Mouse (Mus musculus): Measurements from ENCODE around the gene Ccn6. TPM values are rescaled to one million over a fixed set of nuclear protein-coding genes. Genes with fewer than 3 reads are reported as not detected.

Gene Ccn6
- total and polyA plus RNA-seq, 2 experiments from 2014 or later: 0.35 to 2.0 TPM

DNA sequence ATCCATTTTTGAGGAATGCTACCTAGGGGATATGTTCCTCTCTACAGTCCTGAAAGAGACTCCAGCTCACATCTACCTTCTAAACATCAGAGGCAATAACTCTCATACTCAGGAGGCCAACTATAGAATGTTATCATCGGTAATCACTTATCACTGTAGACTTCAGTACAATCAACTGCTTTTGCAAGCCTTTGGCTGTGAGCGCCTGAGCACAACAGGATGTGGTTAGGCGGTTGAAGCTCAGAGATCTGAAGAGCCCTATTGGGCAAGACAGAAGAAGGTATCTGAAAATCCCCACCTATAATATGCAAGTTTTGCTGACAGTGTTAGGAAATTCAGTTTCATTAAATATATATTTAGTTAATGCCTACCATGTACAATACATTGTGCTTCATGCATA is 29.1 kb upstream of the Ccn6 start:
- Histone ChIP-seq H3K4me3 (ENCODE audit: low read length) (no peak overlapping the region), H3K27me3 (ENCODE audit: insufficient read depth, low read length) (no peaks in the 10 kb centered on the region), H3K36me3 (ENCODE audit: insufficient read depth, low read length) (no peaks in the 10 kb centered on the region), H3K9ac (replicated peaks; ENCODE audit: low read length) (no peak overlapping the region), H3K9me3 (ENCODE audit: low read length) (no peaks in the 10 kb centered on the region), H3K4me2 (ENCODE audit: low read depth, low read length) (no peak overlapping the region), H3K27ac (no peak overlapping the region), H3K4me1 (ENCODE audit: insufficient read depth, low read length) (no peaks in the 10 kb centered on the region)
- no peak for ATAC-seq
- no peak for DNase-seq (ENCODE audit: low spot score)
- no peak for TF ChIP-seq CTCF (IDR thresholded peaks at IDR 0.05; ENCODE audit: low read depth)
- WGBS: 94% methylated on average over 3 of the region's 3 CpGs

DNA sequence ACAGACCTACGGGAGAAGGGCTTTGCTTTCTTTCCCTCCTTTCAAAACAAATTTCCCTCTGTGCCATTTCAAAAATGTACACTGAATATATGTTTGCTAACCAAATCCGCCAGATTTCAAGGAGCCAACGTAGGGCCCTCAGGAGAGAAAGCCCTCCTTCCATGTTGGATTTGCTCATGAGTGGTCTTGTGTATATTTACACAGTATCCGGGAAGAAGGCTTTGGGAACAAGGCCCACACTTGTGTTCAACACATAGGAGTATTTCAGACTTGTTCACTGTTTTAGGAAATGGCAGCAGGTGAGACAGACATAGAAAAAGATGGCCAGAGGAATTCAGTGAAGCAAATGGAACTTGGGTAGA is 21.9 kb upstream of the Ccn6 start:
- peak overlapping the region; percentile 41; the same call in 1 of the 2 replicates for H3K27ac ChIP-seq
- WGBS: 65% methylated on average over 4 of the region's 4 CpGs

DNA sequence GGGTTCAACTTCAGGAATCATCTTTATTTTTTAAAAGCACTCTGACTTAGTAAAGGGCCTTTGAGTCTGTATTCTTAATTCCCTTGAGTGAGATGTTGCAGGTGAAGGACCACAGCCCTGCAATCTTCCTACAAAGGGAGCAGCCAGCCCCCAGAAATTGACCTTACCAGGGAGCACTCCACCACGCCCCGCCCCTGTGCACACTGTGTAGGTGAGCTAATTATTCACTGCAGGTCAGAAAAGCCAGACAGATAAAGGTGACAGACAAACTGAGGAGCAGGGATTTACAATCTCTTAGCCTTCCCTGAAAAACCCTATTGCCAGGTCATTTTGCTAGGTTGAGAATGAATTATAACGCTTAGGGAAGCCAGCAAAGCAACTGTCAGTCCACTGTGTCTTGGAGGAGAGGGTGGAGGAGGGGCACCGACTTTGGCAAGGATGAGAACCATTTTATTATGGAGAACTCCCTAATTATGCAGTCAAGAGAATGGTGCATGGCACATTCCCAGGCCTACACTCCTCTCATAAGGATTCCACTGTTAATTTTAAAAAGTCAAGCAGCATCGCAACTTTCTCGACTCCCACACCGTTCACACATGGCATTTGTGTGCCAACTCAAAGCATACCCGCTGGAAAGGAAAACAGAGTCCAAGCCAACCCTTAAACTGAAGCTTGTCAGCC is 21.4 kb upstream of the Ccn6 start:
- TF ChIP-seq CTCF (IDR thresholded peaks at IDR 0.05; ENCODE audit: low read depth): no peak
- no peak overlapping the region for H3K4me2 ChIP-seq (ENCODE audit: low read depth, low read length)
- H3K4me3 ChIP-seq (ENCODE audit: low read length): no peak overlapping the region
- 0 out of 2 replicates have a peak, but pooled peaks have one; percentile 47 for ATAC-seq
- H3K4me1 ChIP-seq (ENCODE audit: insufficient read depth, low read length): no peaks in the 10 kb centered on the region
- WGBS: 63% methylated on average over 8 of the region's 8 CpGs
- no peak overlapping the region for H3K9ac ChIP-seq (replicated peaks; ENCODE audit: low read length)
- no peaks in the 10 kb centered on the region for H3K27me3 ChIP-seq (ENCODE audit: insufficient read depth, low read length)
- no peaks in the 10 kb centered on the region for H3K9me3 ChIP-seq (ENCODE audit: low read length)
- H3K36me3 ChIP-seq (ENCODE audit: insufficient read depth, low read length): no peaks in the 10 kb centered on the region
- DNase-seq (ENCODE audit: low spot score): peak; percentile 48
- peak overlapping the region; percentile 41; the same call in 1 of the 2 replicates for H3K27ac ChIP-seq

More for the DNA sequence above, 21.9 kb upstream of the Ccn6 start:
- no peaks in the 10 kb centered on the region for H3K27me3 ChIP-seq (ENCODE audit: insufficient read depth, low read length)
- no peak overlapping the region for H3K9ac ChIP-seq (replicated peaks; ENCODE audit: low read length)
- H3K4me2 ChIP-seq (ENCODE audit: low read depth, low read length): no peak overlapping the region
- no peak overlapping the region for H3K4me3 ChIP-seq (ENCODE audit: low read length)
- DNase-seq (ENCODE audit: low spot score): no peak
- H3K4me1 ChIP-seq (ENCODE audit: insufficient read depth, low read length): no peaks in the 10 kb centered on the region
- no peak for ATAC-seq
- no peak for TF ChIP-seq CTCF (IDR thresholded peaks at IDR 0.05; ENCODE audit: low read depth)
- H3K9me3 ChIP-seq (ENCODE audit: low read length): no peaks in the 10 kb centered on the region
- no peaks in the 10 kb centered on the region for H3K36me3 ChIP-seq (ENCODE audit: insufficient read depth, low read length)

DNA sequence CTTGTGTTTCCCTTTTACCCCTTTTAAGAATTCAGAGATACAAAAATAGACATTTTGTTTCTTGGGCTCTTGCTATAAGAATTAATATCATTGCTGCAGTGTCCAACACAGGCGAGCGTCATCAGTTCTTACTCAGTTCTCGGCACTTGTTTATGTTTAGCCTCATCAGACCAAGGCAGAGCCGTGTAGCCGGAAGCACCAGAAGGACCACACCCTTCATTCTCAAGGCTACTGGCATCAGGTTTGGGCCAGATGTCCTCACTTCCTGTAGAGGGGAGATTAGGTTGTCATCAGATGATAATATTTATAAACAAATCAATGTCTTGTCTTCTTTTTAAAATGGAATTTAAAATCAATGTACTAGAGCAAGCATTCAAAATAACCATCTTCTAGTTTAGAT is 13.4 kb upstream of the Ccn6 start:
- WGBS: 93% methylated on average over 5 of the region's 5 CpGs
- H3K36me3 ChIP-seq (ENCODE audit: insufficient read depth, low read length): no peaks in the 10 kb centered on the region
- H3K4me2 ChIP-seq (ENCODE audit: low read depth, low read length): no peak overlapping the region
- H3K4me3 ChIP-seq (ENCODE audit: low read length): no peak overlapping the region
- DNase-seq (ENCODE audit: low spot score) (no peak), ATAC-seq (no peak)
- H3K9ac ChIP-seq (replicated peaks; ENCODE audit: low read length): no peak overlapping the region
- H3K27ac ChIP-seq: no peak overlapping the region
- no peaks in the 10 kb centered on the region for H3K27me3 ChIP-seq (ENCODE audit: insufficient read depth, low read length)
- H3K4me1 ChIP-seq (ENCODE audit: insufficient read depth, low read length): peaks cover 6% of the 10 kb centered on the region; the same call in 1 of the 2 replicates
- TF ChIP-seq CTCF (IDR thresholded peaks at IDR 0.05; ENCODE audit: low read depth): no peak
- no peaks in the 10 kb centered on the region; the same call in 1 of the 2 replicates for H3K9me3 ChIP-seq (ENCODE audit: low read length)

DNA sequence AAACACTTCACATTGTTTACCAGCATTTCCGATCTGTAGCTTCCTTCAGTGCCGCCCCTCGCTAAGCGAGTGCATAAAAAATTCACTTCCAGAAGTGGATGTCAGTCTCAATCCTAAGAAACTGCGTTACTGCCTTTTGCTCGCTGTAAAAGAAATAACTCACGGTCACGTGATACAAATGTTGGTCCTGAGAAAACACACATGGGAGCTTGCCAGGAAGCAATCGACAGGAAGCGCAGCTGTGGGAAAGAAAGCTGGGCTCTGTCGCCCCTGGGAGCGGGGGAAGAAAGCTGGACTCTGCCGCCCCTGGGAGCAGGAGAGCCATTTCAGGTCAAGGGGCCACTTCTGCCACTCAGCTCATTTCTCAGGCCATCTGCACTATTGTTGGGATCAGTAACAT is 9.5 kb upstream of the Ccn6 start:
- TF ChIP-seq CTCF (IDR thresholded peaks at IDR 0.05; ENCODE audit: low read depth): no peak
- Histone ChIP-seq H3K4me1 (ENCODE audit: insufficient read depth, low read length) (peaks cover 12% of the 10 kb centered on the region; the same call in 1 of the 2 replicates), H3K9ac (replicated peaks; ENCODE audit: low read length) (0 out of 2 replicates have a peak overlapping the region, but pooled peaks have one; percentile 23)

DNA sequence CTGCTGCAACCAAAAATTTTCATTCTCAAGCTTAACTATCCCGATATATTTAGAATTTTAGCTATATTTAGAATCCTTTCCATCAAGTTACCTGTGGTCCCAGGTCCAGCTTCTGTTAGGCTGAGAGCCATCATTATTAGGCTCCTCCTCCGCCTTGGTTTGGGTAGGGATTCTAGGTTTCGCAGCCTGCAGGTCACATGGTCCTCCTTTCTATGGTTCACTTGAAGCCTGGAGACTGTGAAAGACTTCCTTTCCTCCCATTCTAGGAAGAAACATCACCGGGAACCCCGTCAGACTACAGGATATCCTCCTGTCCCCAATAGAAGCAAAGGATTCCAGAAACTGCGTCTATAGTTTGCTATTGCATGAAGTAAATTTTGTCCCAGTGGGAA is 8.9 kb upstream of the Ccn6 start:
- Histone ChIP-seq H3K4me1 (ENCODE audit: insufficient read depth, low read length) (peaks cover 12% of the 10 kb centered on the region; the same call in 1 of the 2 replicates), H3K9ac (replicated peaks; ENCODE audit: low read length) (no peak overlapping the region), H3K9me3 (ENCODE audit: low read length) (no peaks in the 10 kb centered on the region), H3K27ac (peak overlapping the region; percentile 94), H3K27me3 (ENCODE audit: insufficient read depth, low read length) (no peaks in the 10 kb centered on the region), H3K4me3 (ENCODE audit: low read length) (no peak overlapping the region), H3K4me2 (ENCODE audit: low read depth, low read length) (peak overlapping the region; percentile 64), H3K36me3 (ENCODE audit: insufficient read depth, low read length) (no peaks in the 10 kb centered on the region)
- 65% methylated on average over 6 of the region's 6 CpGs for WGBS
- no peak for ATAC-seq
- TF ChIP-seq CTCF (IDR thresholded peaks at IDR 0.05; ENCODE audit: low read depth): no peak
- DNase-seq (ENCODE audit: low spot score): no peak

More for the DNA sequence above, 9.5 kb upstream of the Ccn6 start:
- H3K4me2 ChIP-seq (ENCODE audit: low read depth, low read length): peak overlapping the region; percentile 64
- no peak overlapping the region for H3K4me3 ChIP-seq (ENCODE audit: low read length)
- no peaks in the 10 kb centered on the region; the same call in 1 of the 2 replicates for H3K9me3 ChIP-seq (ENCODE audit: low read length)
- peak overlapping the region; percentile 94 for H3K27ac ChIP-seq
- ATAC-seq (no peak), DNase-seq (ENCODE audit: low spot score) (peak; percentile 69)
- no peaks in the 10 kb centered on the region for H3K27me3 ChIP-seq (ENCODE audit: insufficient read depth, low read length)
- WGBS: 23% methylated on average over 13 of the region's 13 CpGs
- H3K36me3 ChIP-seq (ENCODE audit: insufficient read depth, low read length): no peaks in the 10 kb centered on the region
